Mouse (Mus musculus): ENCODE results near the gene Tuba8. TPM values are rescaled to one million over a fixed set of nuclear protein-coding genes. Genes with fewer than 3 reads are reported as not detected.

Tuba8 gene
- polyA plus RNA-seq, 1 experiment from 2014 or later: 11.5 TPM

Other genes with a start within 250 kb of the Tuba8 start
- 16.6 and 20.2 TPM in 2 replicates for gene Mical3, start 79.7 kb upstream of the Tuba8 start, polyA plus RNA-seq (2014; fragmentation: Nextera tagmentation; extraction: Ambion mirVana)
- 6.0 and 6.3 TPM in 2 replicates for gene Pex26, start 27.0 kb upstream of the Tuba8 start, polyA plus RNA-seq (2014; fragmentation: Nextera tagmentation; extraction: Ambion mirVana)
- 3.6 and 5.5 TPM in 2 replicates for gene Usp18, start 35.2 kb downstream of the Tuba8 start, polyA plus RNA-seq (2014; fragmentation: Nextera tagmentation; extraction: Ambion mirVana)
- 17.6 and 18.7 TPM in 2 replicates for gene Slc6a13, start 89.5 kb downstream of the Tuba8 start, polyA plus RNA-seq (2014; fragmentation: Nextera tagmentation; extraction: Ambion mirVana)
- gene Slc6a12, start 132.4 kb downstream of the Tuba8 start, polyA plus RNA-seq (2014; fragmentation: Nextera tagmentation; extraction: Ambion mirVana): 1.1 and 1.4 TPM in 2 replicates